Mouse (Mus musculus): ENCODE data around the gene Myo6. TPM values are rescaled to one million over a fixed set of nuclear protein-coding genes. Genes with fewer than 3 reads are reported as not detected.

Gene Myo6
- total RNA-seq (2021) = 10 to 100 TPM; 82.0 to 83.8 TPM
- long read RNA-seq, experiment 1, full-length matches to known transcripts = 15 of 35 reads
- long read RNA-seq, experiment 1, partial matches to known transcripts = 5 of 35 reads
- long read RNA-seq, experiment 1, other reads (novel, unspliced or antisense) = 15 of 35 reads
- long read RNA-seq, experiment 2, full-length matches to known transcripts = 20 of 43 reads
- long read RNA-seq, experiment 2, partial matches to known transcripts = 4 of 43 reads
- long read RNA-seq, experiment 2, other reads (novel, unspliced or antisense) = 19 of 43 reads

- peak within 1 kb of the TSS; percentile 91 for H3K27ac ChIP-seq
These were observed at the start of gene Myo6 for GRCm38 (mm10) chr9:80164611-80165474. Myo6 (plus strand) TSS chr9:80165031.

GRCm38 (mm10) chr9:80145992-80146587 lies 18.7 kb upstream of the Myo6 start:
- DNase-seq (ENCODE audit: low spot score in 2 of 2) = no peak
- H3K27ac ChIP-seq = no peak overlapping the region
- H3K4me3 ChIP-seq = no peak overlapping the region
- TF ChIP-seq CTCF (conservative IDR thresholded peaks at IDR 0.05) = no peak

More at GRCm38 (mm10) chr9:80164611-80165474, at the start of gene Myo6:
- peak; percentile 95 to 96 for DNase-seq (ENCODE audit: low spot score in 2 of 2)
- TF ChIP-seq CTCF (conservative IDR thresholded peaks at IDR 0.05) = no peak
- H3K4me3 ChIP-seq = peak within 1 kb of the TSS; percentile 95

GRCm38 (mm10) chr9:80149594-80149993 lies 15.2 kb upstream of the Myo6 start:
- no peak for DNase-seq (ENCODE audit: low spot score in 2 of 2)
- Histone ChIP-seq H3K4me3 (no peak overlapping the region), H3K27ac (no peak overlapping the region)
- TF ChIP-seq CTCF (conservative IDR thresholded peaks at IDR 0.05) = no peak

- Histone ChIP-seq H3K27ac (peak overlapping the region; percentile 24), H3K4me3 (no peak overlapping the region)
- DNase-seq (ENCODE audit: low spot score in 2 of 2) = peak; percentile 42 to 80
- TF ChIP-seq CTCF (conservative IDR thresholded peaks at IDR 0.05) = no peak
These were observed 9.6 kb upstream of the Myo6 start for GRCm38 (mm10) chr9:80155277-80155676.

DNA sequence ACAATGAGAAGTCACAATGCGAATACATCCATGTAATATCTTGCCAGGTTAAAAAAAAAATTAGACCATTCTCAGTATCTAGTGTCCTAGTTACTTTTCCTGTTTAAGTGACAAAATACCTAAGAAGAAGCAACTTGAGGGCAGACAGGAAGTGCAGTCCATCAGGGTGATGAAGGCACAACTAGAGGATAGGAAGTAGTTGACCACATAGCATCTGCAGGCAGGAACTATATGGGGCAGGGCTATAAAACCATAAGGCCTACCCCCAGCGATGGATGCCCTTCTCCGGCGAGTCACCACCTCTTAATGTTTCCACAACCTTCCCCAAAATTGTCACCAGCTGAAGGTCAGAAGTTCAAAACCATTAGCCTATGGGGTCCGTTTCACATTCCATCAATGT lies 8.1 kb upstream of the Myo6 start:
- TF ChIP-seq CTCF (conservative IDR thresholded peaks at IDR 0.05) = no peak
- Histone ChIP-seq H3K27ac (no peak overlapping the region), H3K4me3 (no peak overlapping the region)
- no peak for DNase-seq (ENCODE audit: low spot score in 2 of 2)

GRCm38 (mm10) chr9:80157840-80158465 lies 6.9 kb upstream of the Myo6 start:
- no peak overlapping the region for H3K27ac ChIP-seq
- no peak for TF ChIP-seq CTCF (conservative IDR thresholded peaks at IDR 0.05)
- DNase-seq (ENCODE audit: low spot score in 2 of 2) = no peak
- H3K4me3 ChIP-seq = no peak overlapping the region

GRCm38 (mm10) chr9:80158937-80159336 lies 5.9 kb upstream of the Myo6 start:
- DNase-seq (ENCODE audit: low spot score in 2 of 2) = no peak
- H3K27ac ChIP-seq = peak overlapping the region; percentile 9; the same call in 1 of the 2 replicates
- no peak for TF ChIP-seq CTCF (conservative IDR thresholded peaks at IDR 0.05)
- no peak overlapping the region for H3K4me3 ChIP-seq

DNA sequence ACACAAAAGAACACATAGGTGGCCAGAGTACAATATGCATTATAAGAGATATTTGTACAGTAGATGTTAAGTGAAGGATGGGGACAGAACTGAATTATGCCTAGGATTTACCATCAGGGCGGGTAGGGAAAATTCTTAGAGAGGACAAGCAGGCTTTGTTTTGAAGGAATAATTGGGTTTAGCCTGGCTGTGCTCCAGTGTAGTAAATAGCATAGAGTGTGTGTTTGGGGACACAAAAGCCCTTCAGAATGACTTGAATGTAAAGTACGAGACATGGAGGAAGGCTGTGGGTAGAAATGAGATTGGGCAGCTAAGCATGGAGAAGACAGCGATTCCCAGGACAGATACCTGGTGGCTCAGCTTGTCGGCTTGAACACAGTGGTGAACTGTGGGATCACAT lies 3.4 kb upstream of the Myo6 start:
- no peak for TF ChIP-seq CTCF (conservative IDR thresholded peaks at IDR 0.05)
- Histone ChIP-seq H3K27ac (no peak overlapping the region), H3K4me3 (no peak overlapping the region)
- DNase-seq (ENCODE audit: low spot score in 2 of 2) = no peak

- no peak for DNase-seq (ENCODE audit: low spot score in 2 of 2)
- TF ChIP-seq CTCF (conservative IDR thresholded peaks at IDR 0.05) = no peak
These were observed 1.6 kb upstream of the Myo6 start for GRCm38 (mm10) chr9:80163126-80163723.

GRCm38 (mm10) chr9:80164191-80164590 lies 640 bp upstream of the Myo6 start:
- no peak for TF ChIP-seq CTCF (conservative IDR thresholded peaks at IDR 0.05)
- peak overlapping the region; percentile 95 for H3K4me3 ChIP-seq
- no peak for DNase-seq (ENCODE audit: low spot score in 2 of 2)
- H3K27ac ChIP-seq = peak overlapping the region; percentile 58; the same call in 1 of the 2 replicates

More at GRCm38 (mm10) chr9:80163126-80163723, 1.6 kb upstream of the Myo6 start:
- Histone ChIP-seq H3K4me3 (no peak overlapping the region), H3K27ac (no peak overlapping the region)

- Histone ChIP-seq H3K4me3 (peak overlapping the region; percentile 95), H3K27ac (peak overlapping the region; percentile 91)
- DNase-seq (ENCODE audit: low spot score in 2 of 2) = no peak
- TF ChIP-seq CTCF (conservative IDR thresholded peaks at IDR 0.05) = no peak
These were observed 859 bp downstream of the Myo6 start for GRCm38 (mm10) chr9:80165690-80166089.

DNA sequence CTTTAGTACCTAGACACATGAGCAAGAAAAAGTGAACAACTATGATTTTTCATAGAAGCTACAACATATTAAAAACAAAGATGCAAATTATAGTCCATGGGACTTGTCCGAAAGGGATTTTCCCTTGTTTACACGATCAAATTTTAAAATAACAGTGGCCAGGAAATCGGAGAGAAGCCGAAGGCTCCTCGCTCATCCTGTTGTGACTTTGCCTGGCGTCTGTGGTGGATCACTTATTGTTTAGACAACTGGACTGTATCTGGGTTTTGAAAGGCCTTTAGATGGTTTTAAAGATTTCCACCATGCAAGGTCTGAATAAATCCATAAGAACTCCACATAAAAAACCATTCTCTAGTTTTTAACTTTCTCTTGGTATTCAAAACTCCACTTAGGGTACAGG lies 1.6 kb downstream of the Myo6 start:
- no peak for DNase-seq (ENCODE audit: low spot score in 2 of 2)
- Histone ChIP-seq H3K4me3 (peak overlapping the region; percentile 95), H3K27ac (peak overlapping the region; percentile 91)
- no peak for TF ChIP-seq CTCF (conservative IDR thresholded peaks at IDR 0.05)
